Mouse (Mus musculus): Measurements from ENCODE around the gene Chst11. TPM values are rescaled to one million over a fixed set of nuclear protein-coding genes. Genes with fewer than 3 reads are reported as not detected.

Gene Chst11
- total and polyA plus RNA-seq, 3 experiments, result 3.1 to 10.6 TPM; not detected in 1

- peaks cover 0 to 2% of the 10 kb centered on the region in 2 experiments; a peak in 1 of 4 replicates for H3K4me1 ChIP-seq (ENCODE audit: control insufficient read depth in 1 of 2, insufficient read depth in 2 of 2, low read length in 2 of 2)
- no peak for DNase-seq (ENCODE audit: low read depth, low spot score)
- H3K27me3 ChIP-seq (ENCODE audit: control insufficient read depth in 1 of 2, insufficient read depth in 2 of 2, low read length in 2 of 2), result no peaks in the 10 kb centered on the region
- no peaks in the 10 kb centered on the region for H3K36me3 ChIP-seq (ENCODE audit: control insufficient read depth in 1 of 2, insufficient read depth in 2 of 2, low read length in 2 of 2)
- H3K79me2 ChIP-seq (ENCODE audit: control insufficient read depth, insufficient read depth, low read length, poor library complexity), result no peaks in the 10 kb centered on the region
- no peak overlapping the region for H3K27ac ChIP-seq (ENCODE audit: control insufficient read depth, low read depth, low read length)
- no peaks in the 10 kb centered on the region for H3K9me3 ChIP-seq (replicated peaks; ENCODE audit: insufficient read depth, low read length)
- TF ChIP-seq ZC3H11A (IDR thresholded peaks at IDR 0.05; ENCODE audit: low read depth, low read length) (no peak), ELF1 (IDR thresholded peaks at IDR 0.05; ENCODE audit: low read depth, low read length) (no peak), RCOR1 (IDR thresholded peaks at IDR 0.05; ENCODE audit: low read depth, low read length) (no peak), RAD21 (IDR thresholded peaks at IDR 0.05; ENCODE audit: low read depth, low read length) (no peak), MAX (IDR thresholded peaks at IDR 0.05; ENCODE audit: low read length) (no peak), ZNF384 (IDR thresholded peaks at IDR 0.05; ENCODE audit: low read depth, low read length) (no peak), CHD2 (IDR thresholded peaks at IDR 0.05; ENCODE audit: low read length) (no peak), MAZ (IDR thresholded peaks at IDR 0.05; ENCODE audit: low read depth, low read length) (no peak), EP300 (IDR thresholded peaks at IDR 0.05; ENCODE audit: low read depth in 1 of 2, low read length in 2 of 2) (no peak)
- H3K9ac ChIP-seq (ENCODE audit: control insufficient read depth, low read depth, low read length, poor library complexity, severe bottlenecking), result no peak overlapping the region
- H3K4me3 ChIP-seq (ENCODE audit: control insufficient read depth in 1 of 2, insufficient read depth in 1 of 2, low read depth in 2 of 2, low read length in 2 of 2), result no peak overlapping the region
Measured at GRCm38 (mm10) chr10:83178661-83179060, 193.4 kb downstream of the Chst11 start.

DNA sequence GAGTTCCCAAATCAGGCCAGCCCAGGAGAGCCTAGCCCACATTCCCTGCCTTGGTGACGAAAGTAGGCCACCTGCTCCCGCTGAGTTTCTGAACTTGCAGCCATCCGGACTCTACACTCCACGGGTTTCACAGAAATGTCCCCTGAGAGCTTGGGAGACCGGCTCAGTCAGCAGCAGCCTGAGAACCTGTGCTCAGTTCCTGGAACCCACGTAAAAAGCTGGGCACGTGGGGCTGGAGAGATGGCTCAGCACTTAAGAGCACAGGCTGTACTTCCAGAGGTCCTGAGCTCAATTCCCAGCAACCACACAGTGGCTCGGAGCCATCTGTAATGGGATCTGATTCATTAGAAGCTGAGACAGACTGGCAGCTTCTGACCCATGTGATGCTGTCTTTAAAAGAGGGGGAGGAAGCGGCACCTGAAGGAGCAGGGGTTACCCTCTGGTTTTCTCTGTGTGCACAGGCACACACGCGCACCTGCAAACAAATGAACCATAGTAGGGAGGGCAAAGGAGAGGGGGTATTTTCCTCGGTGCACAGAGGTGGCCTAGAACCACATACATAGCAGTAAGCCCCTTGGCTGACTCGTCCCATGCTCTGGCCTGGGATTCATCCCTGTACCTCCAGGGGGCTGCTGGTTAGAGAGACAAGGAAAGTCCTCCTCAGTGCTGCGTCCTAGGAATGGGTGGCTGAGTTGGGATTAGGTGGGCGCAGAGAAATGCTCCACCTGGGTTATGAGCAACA lies 196.7 kb downstream of the Chst11 start:
- Histone ChIP-seq H3K4me1 (ENCODE audit: control insufficient read depth in 1 of 2, insufficient read depth in 2 of 2, low read length in 2 of 2) (peaks cover 14 to 26% of the 10 kb centered on the region in 2 experiments), H3K4me3 (ENCODE audit: control insufficient read depth in 1 of 2, insufficient read depth in 1 of 2, low read depth in 2 of 2, low read length in 2 of 2) (no peak overlapping the region), H3K79me2 (ENCODE audit: control insufficient read depth, insufficient read depth, low read length, poor library complexity) (no peaks in the 10 kb centered on the region), H3K9me3 (replicated peaks; ENCODE audit: insufficient read depth, low read length) (no peaks in the 10 kb centered on the region), H3K27ac (ENCODE audit: control insufficient read depth, low read depth, low read length) (no peak overlapping the region), H3K9ac (ENCODE audit: control insufficient read depth, low read depth, low read length, poor library complexity, severe bottlenecking) (no peak overlapping the region), H3K27me3 (ENCODE audit: control insufficient read depth in 1 of 2, insufficient read depth in 2 of 2, low read length in 2 of 2) (no peaks in the 10 kb centered on the region), H3K36me3 (ENCODE audit: control insufficient read depth in 1 of 2, insufficient read depth in 2 of 2, low read length in 2 of 2) (peaks cover 0 to 12% of the 10 kb centered on the region in 2 experiments; a peak in 2 of 4 replicates)
- TF ChIP-seq MEF2A (IDR thresholded peaks at IDR 0.05; ENCODE audit: extremely low read depth, insufficient replicate concordance, low read depth, low read length, poor library complexity, severe bottlenecking), result no peak
- DNase-seq (ENCODE audit: low read depth, low spot score), result no peak

DNA sequence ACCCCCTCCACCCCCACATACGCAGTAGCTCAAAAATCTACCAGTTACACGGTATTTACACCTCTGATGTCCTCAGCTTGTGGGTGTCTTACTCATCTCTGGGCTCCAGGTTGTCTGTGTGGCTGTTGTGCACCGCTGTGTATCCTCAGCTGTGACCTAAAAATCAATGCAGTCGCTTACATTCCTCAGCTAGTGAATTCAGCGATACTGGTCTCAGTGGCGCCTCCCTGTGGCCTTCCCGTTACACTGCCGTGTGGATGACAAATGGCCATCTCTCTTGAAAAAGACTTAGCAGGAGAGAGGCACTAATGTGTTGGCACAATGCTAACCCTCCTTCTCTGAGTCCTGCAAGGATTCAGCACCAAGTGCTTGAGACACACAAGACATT lies 197.3 kb downstream of the Chst11 start:
- peaks cover 17 to 30% of the 10 kb centered on the region in 2 experiments for H3K4me1 ChIP-seq (ENCODE audit: control insufficient read depth in 1 of 2, insufficient read depth in 2 of 2, low read length in 2 of 2)
- H3K79me2 ChIP-seq (ENCODE audit: control insufficient read depth, insufficient read depth, low read length, poor library complexity), result no peaks in the 10 kb centered on the region
- H3K9me3 ChIP-seq (replicated peaks; ENCODE audit: insufficient read depth, low read length), result no peaks in the 10 kb centered on the region
- peaks cover 0 to 18% of the 10 kb centered on the region in 2 experiments; a peak in 2 of 4 replicates for H3K36me3 ChIP-seq (ENCODE audit: control insufficient read depth in 1 of 2, insufficient read depth in 2 of 2, low read length in 2 of 2)
- no peak overlapping the region for H3K4me3 ChIP-seq (ENCODE audit: control insufficient read depth in 1 of 2, insufficient read depth in 1 of 2, low read depth in 2 of 2, low read length in 2 of 2)
- no peaks in the 10 kb centered on the region for H3K27me3 ChIP-seq (ENCODE audit: control insufficient read depth in 1 of 2, insufficient read depth in 2 of 2, low read length in 2 of 2)
- peak; percentile 68 for DNase-seq (ENCODE audit: low read depth, low spot score)
- no peak overlapping the region for H3K27ac ChIP-seq (ENCODE audit: control insufficient read depth, low read depth, low read length)
- no peak overlapping the region for H3K9ac ChIP-seq (ENCODE audit: control insufficient read depth, low read depth, low read length, poor library complexity, severe bottlenecking)
- peak; percentile 79 for TF ChIP-seq ZC3H11A (IDR thresholded peaks at IDR 0.05; ENCODE audit: low read depth, low read length)
- no peak for TF ChIP-seq ETS1 (IDR thresholded peaks at IDR 0.05; ENCODE audit: low read depth, low read length)
- TF ChIP-seq SIN3A (IDR thresholded peaks at IDR 0.05; ENCODE audit: low read length), result 0 out of 2 replicates have a peak, but pooled peaks have one; percentile 23
- no peak for TF ChIP-seq ZKSCAN1 (IDR thresholded peaks at IDR 0.05; ENCODE audit: low read depth, low read length)
- TF ChIP-seq POLR2A (IDR thresholded peaks at IDR 0.05; ENCODE audit: control insufficient read depth in 1 of 2, insufficient read depth in 1 of 2, low read depth in 1 of 2, low read length in 2 of 2, poor library complexity in 1 of 2), result no peak
- no peak for TF ChIP-seq MAX (IDR thresholded peaks at IDR 0.05; ENCODE audit: low read length)
- no peak for TF ChIP-seq GATA1 (IDR thresholded peaks at IDR 0.05; ENCODE audit: low read depth, low read length)
- no peak for TF ChIP-seq JUND (IDR thresholded peaks at IDR 0.05; ENCODE audit: low read depth, low read length)
- TF ChIP-seq CHD1 (IDR thresholded peaks at IDR 0.05; ENCODE audit: low read depth, low read length), result no peak
- peak; percentile 83 to 86 (median 84) for TF ChIP-seq CTCF (IDR thresholded peaks at IDR 0.05 in 2 of 3, conservative IDR thresholded peaks at IDR 0.05 in 1 of 3; ENCODE audit: control insufficient read depth in 1 of 3, insufficient read depth in 1 of 3, low read depth in 2 of 3, low read length in 3 of 3, poor library complexity in 1 of 3, severe bottlenecking in 1 of 3)
- TF ChIP-seq RAD21 (IDR thresholded peaks at IDR 0.05; ENCODE audit: low read depth, low read length), result peak; percentile 68
- TF ChIP-seq GABPA (IDR thresholded peaks at IDR 0.05; ENCODE audit: low read depth, low read length), result no peak
- no peak for TF ChIP-seq ZMIZ1 (IDR thresholded peaks at IDR 0.05; ENCODE audit: low read depth, low read length)
- TF ChIP-seq E2F4 (IDR thresholded peaks at IDR 0.05; ENCODE audit: borderline replicate concordance, low read depth, low read length), result no peak
- no peak for TF ChIP-seq POLR2AphosphoS2 (IDR thresholded peaks at IDR 0.05; ENCODE audit: low read length)
- no peak for TF ChIP-seq POLR2AphosphoS5 (IDR thresholded peaks at IDR 0.05; ENCODE audit: borderline replicate concordance, low read depth, low read length)
- TF ChIP-seq SMC3 (IDR thresholded peaks at IDR 0.05; ENCODE audit: low read depth, low read length), result peak; percentile 94
- no peak for TF ChIP-seq HCFC1 (IDR thresholded peaks at IDR 0.05; ENCODE audit: low read depth, low read length)
